Mouse (Mus musculus) inflammation-experienced regulatory T-cells, adult 6 months (primary cell): ENCODE data around the gene Cmtm5. TPM values are rescaled to one million over a fixed set of nuclear protein-coding genes. Genes with fewer than 3 reads are reported as not detected.
"Not testable (repeated sequence)": the region's sequence is repeated elsewhere in the genome, so short reads cannot be mapped to it uniquely, and the experiment has no call there.

ENCODE experiments used
- ATAC-seq: one replicate; pipeline ENCODE4 v1.8.0; 2017
- polyA plus RNA-seq, 3 experiments: library from polyadenylated mRNA; unstranded; fragments of 100-300 nt; shearing (Covaris generic); gene quantifications; one replicate each; pipeline ENCODE4 v1.2.1; 2017

Cmtm5 gene
- polyA plus RNA-seq, 3 experiments from 2014 or later = not detected

DNA sequence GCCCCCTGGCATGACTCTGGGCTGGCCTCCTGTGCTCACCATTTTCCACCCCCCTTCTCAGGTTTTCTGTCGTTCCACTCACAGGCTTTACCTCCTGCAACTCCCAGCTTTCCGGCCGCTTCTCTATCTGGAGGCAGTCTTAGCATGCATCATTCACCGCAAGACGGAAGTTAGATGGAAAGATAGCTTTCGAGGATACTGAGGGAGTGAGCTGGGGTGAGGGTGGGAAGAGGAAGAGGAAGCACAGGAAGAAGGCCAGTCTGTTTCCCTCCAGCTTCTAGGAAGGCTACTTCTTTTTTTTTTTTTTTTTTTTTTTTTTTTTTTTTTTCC, 735 bp downstream of the Cmtm5 start:
- no peak for ATAC-seq

DNA sequence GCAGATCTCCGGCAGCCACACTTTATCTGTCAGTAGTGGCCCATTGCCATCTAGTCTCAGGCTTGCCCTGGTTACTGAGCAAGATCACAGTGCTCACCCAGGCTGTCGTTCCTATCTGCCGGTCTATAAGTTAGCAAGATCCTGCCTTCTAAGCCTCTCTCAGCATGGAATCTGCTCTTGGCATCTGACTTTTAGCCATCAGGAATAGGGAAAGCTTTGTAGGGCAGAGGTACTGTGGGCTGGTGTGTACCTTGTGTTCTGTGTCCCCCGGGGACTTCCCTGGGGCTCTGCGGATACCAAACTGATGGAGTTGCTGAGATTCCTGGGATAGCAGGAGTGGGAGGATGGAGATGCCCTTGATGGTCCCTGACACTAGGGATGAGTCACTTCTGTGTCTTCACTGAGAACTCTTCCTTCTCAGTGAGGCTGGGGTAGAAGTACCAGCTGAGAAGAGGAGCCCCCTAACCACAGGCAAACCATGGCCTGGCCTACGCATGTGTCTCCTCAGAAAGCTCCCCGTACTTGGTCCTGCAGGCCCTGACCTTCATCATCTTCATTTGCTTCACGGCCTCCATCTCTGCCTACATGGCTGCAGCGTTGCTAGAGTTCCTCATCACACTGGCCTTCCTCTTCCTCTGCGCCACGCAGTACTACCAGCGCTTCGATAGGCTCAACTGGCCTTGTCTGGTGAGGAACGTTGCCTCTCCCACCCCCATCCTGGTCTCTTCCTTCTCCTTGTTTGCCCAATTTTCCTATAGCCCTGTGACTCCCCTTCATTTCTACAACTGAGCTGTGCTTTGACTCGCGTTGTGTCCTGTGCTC, 1.5 kb downstream of the Cmtm5 start:
- no peak for ATAC-seq

DNA sequence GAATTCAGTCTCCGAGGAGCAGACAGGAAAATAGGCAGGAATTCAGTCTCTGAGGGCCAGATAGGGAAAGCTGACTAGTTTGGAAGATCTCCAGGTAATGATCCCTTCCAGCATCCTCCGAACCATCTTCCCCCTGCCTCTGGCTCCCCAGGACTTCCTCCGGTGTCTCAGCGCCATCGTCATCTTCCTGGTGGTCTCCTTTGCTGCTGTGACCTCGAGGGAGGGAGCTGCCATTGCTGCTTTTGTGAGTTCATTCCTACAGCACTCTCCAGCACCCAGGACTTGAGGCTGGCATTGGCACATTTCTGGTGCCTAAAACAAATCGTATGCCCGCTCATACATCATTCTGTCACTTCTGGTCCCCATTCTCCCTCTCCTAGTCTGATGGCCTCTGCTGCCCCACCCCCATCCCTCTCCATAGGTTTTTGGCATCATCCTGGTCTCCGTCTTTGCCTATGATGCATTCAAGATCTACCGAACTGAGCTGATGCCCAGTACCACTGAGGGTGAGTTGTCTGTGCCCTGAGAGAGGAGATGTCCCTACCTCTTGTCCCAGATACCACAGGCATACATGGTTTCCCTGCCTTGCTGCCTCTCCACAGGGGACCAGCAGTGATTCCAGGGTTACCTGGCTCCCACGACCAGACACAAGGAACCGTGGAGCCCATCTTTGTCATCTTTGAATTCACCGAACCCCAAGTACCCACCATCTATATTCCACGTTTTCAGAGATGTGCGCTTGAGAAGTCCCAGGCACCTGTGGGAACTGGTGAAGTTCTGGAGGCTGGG, 2.6 kb downstream of the Cmtm5 start:
- no peak for ATAC-seq

DNA sequence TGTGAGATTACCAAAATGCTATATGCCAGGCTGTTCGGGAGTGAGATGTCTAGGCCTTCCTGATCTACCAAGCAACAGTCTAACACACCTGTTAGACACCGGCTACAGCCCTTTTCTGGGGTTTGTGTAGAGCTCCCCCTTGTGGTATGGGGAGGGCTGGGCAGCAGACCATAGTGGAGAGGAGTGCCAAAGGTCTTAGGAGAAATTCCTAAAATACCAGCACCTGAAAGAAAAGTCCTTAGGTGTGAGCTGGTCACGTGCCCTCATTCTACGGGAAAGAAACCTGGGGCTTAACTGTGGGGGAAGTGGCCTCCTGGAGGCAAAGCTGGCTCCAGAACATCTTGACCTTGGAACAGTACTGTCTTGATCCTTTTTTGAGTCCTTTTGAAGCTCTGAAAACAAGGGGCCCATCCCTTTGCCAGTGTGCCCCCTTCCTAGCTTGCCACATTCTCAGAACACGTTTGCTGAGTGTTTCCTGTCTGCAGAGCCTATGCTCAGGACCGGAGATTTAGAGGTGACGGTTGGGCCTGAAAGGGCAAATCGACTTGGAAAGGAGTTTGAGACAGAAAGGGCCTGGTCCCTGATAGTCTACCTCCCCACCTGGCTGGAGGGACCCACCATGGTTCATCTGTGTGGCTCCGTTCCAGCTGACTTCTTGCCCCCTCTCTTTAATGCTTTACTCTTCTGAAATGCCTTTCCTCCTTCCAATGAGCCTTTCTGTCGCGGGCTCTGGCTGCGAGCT, 3.5 kb downstream of the Cmtm5 start:
- no peak for ATAC-seq

DNA sequence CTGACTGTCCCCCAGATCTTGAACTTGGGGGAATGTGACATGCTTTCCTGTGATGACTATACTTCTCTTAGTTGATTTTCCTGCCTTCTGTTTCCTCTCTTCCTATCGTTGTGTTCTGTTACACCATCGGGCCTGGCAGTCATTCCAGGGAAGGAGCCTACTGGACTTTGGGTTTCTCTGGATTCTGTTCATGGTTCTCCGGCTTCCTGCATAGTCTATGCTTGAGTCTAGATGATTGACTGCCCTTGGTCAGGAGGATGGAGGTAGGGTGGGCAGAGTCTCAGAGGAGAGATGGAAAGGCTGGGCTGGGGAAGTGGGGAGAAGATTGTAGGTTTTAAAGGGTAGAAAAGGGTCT, 4.1 kb downstream of the Cmtm5 start:
- no peak for ATAC-seq

DNA sequence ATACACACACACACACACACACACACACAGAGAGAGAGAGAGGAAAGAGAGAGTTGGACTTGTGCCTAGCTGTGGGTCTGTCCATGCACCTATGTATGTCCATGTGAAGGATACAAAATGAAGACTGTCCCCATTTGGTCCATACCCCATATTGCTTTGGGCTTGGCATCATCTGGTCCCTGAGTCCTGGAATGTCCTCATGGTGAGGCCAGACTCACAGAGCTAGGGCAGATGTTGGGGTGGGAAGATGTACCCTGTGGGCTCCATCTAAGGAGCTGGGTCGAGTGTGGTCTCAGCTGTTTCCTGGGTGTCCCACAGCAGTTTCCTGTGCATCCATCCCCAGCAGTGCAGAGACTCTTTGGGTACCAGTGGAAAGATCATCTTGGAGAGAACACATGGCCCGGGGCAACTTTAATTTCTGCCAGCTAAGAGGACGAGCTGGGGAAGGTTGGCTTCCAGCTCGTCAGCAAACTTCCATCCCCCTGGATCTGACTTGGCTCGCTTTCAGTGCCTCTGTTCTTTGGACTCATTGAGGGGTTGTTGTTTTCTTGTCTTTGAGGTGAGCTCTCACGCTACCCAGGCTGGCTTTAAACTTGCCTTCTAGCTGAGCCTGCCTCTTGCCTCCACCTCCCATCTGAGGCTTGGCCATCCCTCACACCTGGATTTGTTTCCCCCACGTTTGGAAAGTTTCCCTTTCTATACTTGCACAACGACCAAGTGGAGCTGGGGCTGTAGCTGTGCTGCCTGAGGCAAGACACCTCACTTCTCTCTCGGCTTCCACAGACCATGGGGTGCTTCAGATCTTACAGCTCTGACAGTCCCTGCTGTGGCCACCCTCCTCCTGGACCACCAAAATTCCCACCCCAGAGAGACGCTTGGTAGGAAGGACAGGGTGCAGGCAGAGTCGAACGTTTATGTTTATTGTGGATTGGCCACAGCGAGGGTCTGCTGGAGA, 5.2 kb downstream of the Cmtm5 start:
- ATAC-seq = no peak

DNA sequence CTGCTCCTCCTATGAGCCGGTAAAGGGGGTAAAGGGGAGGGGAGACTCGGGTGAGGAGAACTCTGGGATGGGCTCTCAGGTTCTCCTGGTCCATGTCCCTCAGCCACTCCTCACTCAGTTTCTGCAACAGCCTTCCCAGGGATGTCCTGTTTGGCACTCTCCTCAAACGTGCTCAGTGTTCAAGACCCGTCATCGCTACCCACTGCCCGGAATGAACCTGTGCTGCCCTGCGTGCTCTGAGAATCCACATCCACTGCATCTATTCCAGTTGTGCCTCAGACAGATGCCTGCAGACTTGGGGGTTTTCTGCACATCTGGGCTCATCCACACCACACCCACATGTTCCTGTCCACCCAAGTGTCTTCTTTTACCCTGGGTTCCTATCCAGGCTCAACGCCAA, 6.4 kb downstream of the Cmtm5 start:
- no peak for ATAC-seq

DNA sequence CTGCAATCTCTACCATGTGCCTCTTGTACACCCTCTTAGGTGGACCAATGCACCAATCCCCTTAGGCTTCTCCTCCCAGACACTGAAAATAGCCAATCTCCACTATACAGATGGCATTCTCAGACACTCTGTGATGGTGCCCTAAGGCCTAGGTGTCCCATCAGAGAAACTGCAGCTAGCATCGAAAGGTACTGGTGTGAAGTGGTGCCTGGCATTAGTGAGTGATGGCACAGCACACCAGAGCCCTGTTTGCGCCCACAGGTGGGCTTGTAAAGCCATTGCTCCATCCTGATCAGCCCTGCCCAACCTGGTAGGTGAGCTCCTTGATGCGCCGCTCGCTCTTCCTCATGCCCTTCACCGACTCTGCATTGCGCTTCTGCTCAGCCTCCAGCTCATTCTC, 7.9 kb downstream of the Cmtm5 start:
- no peak for ATAC-seq

DNA sequence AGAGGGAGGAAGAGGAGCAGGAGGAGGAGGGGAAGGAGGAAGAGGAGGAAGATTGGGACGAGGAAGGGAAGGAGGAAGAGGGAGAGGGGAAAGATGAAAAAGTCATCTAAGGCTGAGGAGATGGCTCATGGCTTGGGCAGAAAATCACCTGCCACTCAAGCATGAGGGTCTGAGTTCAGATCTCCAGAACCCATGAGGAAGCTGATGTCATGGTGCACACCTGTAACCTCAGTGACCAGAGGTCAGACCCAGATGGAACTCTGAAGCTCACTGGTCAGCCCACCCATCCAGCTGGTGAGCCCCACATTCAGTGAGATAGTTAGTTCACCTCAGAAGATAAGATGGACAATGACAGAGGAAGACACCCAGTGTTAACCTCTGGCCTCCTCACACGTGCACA, 8.9 kb downstream of the Cmtm5 start:
- no peak for ATAC-seq

DNA sequence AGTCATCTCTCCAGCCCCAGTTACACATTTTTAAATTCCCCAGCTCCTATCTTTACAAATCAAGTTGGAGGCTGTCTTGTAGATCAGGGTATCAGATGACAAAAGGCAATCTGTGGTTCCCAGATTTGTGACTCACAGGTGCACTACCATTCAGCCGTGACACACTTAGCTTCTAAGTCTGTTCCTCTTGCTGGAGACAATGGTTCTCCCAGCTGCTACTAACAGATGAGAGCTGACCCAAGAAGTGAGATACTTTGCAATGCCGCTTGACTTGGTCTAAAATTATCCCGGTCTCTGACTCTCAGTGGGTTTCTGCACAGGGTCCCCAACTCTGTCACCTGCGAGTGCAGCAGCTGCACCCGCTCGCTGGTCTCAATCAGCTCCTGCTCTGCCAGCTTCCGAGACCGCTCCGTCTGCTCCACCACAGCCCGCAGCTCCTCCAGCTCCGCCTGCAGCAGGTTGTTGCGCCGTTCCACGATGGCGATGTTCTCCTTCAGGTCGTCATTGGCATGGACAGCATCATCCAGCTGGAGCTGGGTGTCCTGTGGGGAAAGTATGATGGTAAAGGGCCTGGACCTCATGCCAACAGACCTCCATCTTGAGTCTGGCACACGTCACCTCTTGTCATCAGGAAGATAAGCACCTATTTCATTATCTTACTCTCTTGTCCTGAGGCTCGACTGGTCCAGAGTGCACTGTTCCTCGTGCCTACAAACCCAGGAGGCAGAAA, 10.1 kb downstream of the Cmtm5 start:
- no peak for ATAC-seq

DNA sequence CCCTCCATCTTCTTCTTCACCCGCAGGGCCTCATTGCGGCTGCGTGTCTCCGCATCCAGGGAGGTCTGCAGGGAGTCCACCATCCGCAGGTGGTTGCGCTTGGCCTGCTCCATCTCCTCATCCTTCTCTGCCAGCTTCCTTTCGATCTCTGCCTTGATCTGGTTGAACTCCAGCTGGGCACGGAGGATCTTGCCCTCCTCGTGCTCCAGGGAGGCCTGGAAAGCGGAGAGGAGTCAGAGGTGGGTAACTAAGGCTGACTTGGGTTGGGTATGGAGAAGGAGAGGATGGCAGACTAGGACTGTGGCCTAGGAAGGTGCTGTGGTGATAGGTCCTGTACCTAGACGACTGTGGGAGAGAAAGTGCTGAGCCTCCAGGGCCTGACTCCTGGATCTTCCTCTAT, 10.9 kb downstream of the Cmtm5 start:
- ATAC-seq = not testable (repeated sequence)

DNA sequence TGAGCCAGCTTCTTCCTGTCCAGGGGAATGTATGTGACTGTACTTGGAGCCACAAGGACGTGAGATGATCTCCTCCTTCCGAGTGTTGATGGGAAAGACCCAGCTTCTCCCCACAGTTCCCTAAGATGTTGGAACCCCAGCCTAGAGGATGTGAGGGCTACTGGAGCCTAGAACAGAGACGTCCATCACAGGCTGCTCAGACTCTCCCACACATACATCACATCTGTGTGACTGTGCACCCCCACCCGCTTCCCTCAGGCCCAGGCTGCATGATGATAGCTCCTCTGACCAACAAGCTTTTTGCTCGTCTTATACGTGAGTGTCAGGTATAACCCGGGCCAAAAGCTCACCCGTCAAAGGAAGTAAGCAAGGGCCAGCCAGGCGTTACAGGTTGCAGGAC, 12.7 kb downstream of the Cmtm5 start:
- ATAC-seq = no peak

DNA sequence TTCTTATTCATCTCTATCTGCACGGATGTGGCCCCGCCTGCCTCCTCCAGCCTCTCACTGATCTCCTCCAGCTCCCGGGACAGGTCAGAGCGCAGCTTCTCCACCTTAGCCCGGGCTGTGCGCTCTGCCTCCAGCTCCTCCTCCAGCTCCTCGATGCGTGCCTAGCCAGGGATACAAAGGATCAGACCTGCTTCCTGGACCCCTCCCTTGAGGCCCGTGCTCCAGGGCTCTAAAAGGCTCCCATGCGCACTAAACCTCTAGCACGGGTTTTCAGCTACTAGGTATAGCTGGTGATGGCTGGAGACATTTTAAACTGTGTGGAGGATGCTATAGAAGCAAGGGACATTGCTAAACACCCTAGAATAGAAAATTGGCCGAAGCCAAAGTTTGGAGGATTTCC, 14.4 kb downstream of the Cmtm5 start:
- ATAC-seq = no peak

DNA sequence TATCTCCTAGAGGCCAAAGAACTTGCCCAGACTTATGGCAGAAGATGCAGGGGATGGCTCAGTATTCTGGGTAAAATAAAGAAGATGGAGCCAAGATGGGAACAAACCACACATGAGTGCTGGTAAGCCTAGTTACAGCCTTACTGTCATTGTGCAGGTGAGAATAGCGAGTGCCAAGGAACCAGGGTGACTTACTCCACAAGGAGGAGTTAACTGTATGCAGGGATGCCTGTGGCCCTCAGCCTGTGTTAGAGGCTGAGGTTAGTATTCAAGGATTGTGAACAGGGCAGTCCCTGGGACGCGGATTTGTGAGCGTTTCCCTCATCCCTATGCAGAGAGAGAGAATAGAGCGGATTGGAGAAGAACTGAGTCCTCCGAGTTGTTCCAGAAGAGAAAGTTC, 15.5 kb downstream of the Cmtm5 start:
- ATAC-seq = no peak

DNA sequence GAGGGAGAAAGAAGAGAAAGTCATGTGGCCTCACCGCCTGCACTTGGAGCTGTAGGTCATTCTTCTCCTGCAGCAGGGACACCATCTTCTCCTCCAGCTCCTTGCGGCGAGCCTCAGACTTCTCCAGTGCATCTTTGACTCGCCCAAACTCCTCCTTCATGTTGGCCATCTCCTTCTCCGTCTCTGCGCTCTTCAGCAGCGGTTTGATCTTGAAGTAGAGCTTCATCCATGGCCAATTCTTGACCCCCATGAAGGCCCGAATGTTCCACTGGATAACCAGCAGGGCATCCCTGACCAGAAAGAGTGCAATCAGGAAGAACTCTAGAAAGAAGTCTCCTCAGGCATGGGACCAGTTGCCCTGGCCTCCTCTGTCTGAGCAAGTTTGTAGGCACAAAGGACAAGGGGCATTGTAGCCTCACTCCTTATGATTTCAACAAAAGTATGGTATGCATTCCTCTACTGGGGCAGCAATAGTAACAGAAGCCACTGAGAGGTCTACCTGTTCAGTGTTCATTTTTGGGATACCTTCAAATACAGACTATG, 17.7 kb downstream of the Cmtm5 start:
- no peak for ATAC-seq

DNA sequence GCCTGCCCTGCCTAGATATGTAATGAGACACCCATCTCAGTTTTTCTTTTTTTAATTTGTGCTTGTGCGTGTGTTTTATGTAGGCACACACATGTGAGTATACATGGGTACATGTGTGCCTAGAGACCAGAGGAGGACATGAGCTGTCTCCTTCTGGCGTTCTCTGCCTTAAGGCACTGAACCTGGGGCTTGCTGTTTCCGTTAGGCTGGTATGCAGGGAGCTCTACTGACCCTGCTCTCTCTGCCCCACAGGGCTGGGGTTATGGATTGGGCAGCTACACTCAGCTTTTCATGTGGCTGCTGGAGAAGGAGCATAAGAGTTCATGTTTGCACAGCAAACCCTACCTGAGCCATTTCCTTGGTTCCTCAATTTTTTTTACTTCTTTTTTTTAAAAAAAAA, 18.4 kb downstream of the Cmtm5 start:
- ATAC-seq = no peak

DNA sequence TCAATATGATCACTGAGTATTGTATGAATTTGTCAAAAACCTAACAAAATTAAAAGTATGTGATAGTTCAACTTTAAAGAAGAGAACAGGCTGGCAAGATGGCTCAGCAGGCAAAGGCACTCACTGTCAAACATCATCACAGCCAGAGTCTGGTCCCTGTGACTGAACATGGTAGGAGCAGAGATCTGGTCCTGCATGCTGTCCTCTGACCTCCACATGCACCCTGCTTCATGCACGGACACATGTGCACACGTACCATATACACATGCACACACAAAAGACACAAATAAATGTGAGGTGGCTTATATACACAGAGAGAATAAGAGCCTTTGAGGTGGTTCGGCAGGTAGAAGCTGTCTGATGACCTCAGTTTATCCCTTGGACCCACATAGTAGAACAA, 19.4 kb downstream of the Cmtm5 start:
- ATAC-seq = no peak

DNA sequence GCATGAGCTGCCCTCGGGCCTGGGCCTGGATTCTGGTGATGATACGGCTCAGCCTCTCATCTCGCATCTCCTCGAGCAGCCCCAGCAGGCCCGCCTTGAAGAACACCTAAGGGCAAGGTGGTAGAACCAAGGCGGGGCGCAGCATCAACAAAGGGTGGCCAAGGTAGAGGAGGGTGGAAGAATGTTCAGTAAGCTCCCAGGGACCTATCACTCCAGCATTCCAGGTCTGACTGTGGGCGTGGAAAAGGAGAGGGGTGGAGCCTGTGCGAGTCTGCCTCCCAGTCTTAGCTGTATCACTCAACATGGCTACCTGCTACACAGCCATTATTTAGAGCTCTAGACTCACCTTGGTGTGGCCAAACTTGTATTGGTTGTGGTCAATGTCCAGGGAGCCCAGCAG, 20.5 kb downstream of the Cmtm5 start:
- no peak for ATAC-seq

DNA sequence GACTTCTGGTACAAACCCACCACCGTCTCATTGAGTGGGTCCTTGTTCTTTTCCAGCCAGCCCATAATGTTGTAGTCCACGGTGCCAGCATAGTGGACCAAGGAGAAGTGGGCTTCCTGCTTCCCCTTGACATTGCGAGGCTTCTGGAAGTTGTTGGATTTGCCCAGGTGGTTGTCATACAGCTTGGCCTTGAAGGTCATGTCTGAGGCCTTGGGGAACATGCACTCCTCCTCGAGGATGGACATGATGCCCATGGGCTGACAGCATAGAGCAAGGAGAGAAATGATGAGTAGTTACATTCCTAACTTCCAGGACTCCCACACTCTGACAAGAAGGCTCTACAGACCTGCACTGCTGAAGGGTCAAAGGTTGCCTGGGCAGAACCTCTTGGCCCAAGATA, 22.4 kb downstream of the Cmtm5 start:
- ATAC-seq = no peak

DNA sequence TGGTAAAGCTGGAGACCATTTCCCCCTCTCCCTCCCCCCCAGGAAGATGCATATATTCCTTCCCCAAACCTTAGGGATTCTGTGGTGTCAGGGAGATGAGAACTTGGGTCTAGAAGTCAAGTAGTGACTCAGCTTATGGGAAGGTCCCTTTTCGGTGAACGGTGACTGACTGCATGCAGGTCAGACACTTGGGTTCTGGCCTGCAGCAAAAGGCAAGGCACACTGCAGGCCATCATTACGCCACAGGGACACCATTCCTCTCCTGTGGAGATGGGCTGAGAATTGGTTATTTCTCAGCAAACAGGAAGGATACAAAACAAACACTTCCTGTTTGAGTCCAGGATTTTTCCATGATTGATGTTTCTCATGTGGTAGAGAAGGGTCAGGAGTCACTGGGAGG, 23.1 kb downstream of the Cmtm5 start:
- no peak for ATAC-seq

DNA sequence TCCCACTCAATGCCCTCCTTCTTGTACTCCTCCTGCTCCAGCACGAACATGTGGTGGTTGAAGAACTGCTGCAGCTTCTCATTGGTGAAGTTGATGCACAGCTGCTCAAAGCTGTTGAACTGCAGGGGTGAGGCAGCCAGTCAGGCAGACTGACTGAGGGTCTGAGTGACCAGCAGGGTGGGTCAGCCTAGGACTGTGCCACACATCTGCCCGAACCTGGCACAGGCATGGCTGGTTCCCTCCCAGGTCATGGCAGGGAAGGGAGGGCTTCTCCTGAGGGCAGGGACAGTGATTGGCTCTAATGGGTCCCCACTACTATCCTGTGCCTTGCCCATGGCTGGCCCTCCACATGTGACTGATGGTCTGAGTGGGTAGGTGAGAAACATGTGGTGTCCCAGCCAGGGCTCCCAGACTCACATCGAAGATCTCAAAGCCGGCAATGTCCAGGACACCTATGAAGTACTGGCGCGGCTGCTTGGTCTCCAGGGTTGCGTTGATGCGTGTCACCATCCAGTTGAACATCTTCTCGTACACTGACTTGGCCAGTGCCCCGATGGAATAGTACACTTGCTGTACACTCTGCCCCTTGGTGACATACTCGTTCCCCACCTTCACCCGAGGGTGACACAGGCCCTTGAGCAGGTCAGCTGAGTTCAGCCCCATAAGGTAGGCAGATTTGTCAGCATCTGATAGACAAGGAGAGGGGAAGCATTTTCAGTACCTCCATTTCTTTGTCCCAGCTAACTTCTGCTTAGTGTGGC, 24.0 kb downstream of the Cmtm5 start:
- ATAC-seq = not testable (repeated sequence)
